Mouse (Mus musculus) embryonic facial prominence, embryonic 11.5 days (tissue): ENCODE results near the gene Dedd2. TPM values are rescaled to one million over a fixed set of nuclear protein-coding genes. Genes with fewer than 3 reads are reported as not detected.
A peak's percentile ranks its signal among the peaks of the same experiment; 100 is the strongest.
"Not testable (repeated sequence)": the region's sequence is repeated elsewhere in the genome, so short reads cannot be mapped to it uniquely, and the experiment has no call there.

Source experiments
- ATAC-seq: fragments of 200-750 bp; cut with Nextera tagmentation; replicated peaks from 2 replicates; pipeline ENCODE4 v1.8.0; 2017; ENCODE audit warnings: low read depth; ENCODE audit not compliant: insufficient number of reproducible peaks, low FRiP score, low TSS enrichment
- DNase-seq: peaks from one replicate; pipeline ENCODE4 v3.0.0-alpha.2; 2015; ENCODE audit warnings: low spot score
- H3K27ac ChIP-seq: fragments of 300-500 bp; sonication (generic); replicated peaks from 2 replicates; pipeline ENCODE4 v1.5.1; 2014; ENCODE audit warnings: mild to moderate bottlenecking, low read depth, low read length, control low read depth
- H3K27me3 ChIP-seq: fragments of 300-500 bp; sonication (generic); 2 replicates; pipeline ENCODE4 v1.6.1; 2014; ENCODE audit warnings: mild to moderate bottlenecking, low read length, moderate library complexity, mixed read lengths; ENCODE audit not compliant: control insufficient read depth, insufficient read depth
- H3K36me3 ChIP-seq: fragments of 300-500 bp; sonication (generic); replicated peaks from 2 replicates; pipeline ENCODE4 v1.6.1; 2014; ENCODE audit warnings: low read depth, mild to moderate bottlenecking, low read length, moderate library complexity, mixed read lengths; ENCODE audit not compliant: control insufficient read depth, insufficient read depth
- H3K4me1 ChIP-seq: fragments of 300-500 bp; sonication (generic); 2 replicates; pipeline ENCODE4 v1.6.1; 2014; ENCODE audit warnings: low read length, mixed read lengths; ENCODE audit not compliant: control insufficient read depth, insufficient read depth
- H3K4me2 ChIP-seq: fragments of 300-500 bp; sonication (generic); 2 replicates; pipeline ENCODE4 v1.6.1; 2014; ENCODE audit warnings: low read depth, mild to moderate bottlenecking, control low read depth, low read length, moderate library complexity
- H3K4me3 ChIP-seq: fragments of 300-500 bp; sonication (generic); 2 replicates; pipeline ENCODE4 v1.5.1; 2014; ENCODE audit warnings: low read depth, low read length, control low read depth
- H3K9ac ChIP-seq: fragments of 300-500 bp; sonication (generic); replicated peaks from 2 replicates; pipeline ENCODE4 v1.6.1; 2014; ENCODE audit warnings: mild to moderate bottlenecking, control low read depth, low read length
- H3K9me3 ChIP-seq: fragments of 300-500 bp; sonication (generic); replicated peaks from 2 replicates; pipeline ENCODE4 v1.6.1; 2016; ENCODE audit warnings: mild to moderate bottlenecking, low read length, inconsistent platforms, mixed read lengths; ENCODE audit not compliant: control insufficient read depth
- WGBS: fragments of 180-500 bp; shearing (Covaris S2); extraction: QIAGEN DNeasy Blood & Tissue Kit; methylation state at CpG from one replicate; pipeline ENCODE4 v1.1.7; 2014; 5-methylcytosine and 5-hydroxymethylcytosine counted together
- polyA plus RNA-seq: library from polyadenylated mRNA; unstranded; fragments of >200 nt; fragmentation: Nextera tagmentation; extraction: Ambion mirVana; gene quantifications from 2 replicates; pipeline ENCODE4 v1.2.1, GENCODE M21; 2014

The Dedd2 gene
- polyA plus RNA-seq, 1 experiment from 2014 or later: 7.7 TPM

DNA sequence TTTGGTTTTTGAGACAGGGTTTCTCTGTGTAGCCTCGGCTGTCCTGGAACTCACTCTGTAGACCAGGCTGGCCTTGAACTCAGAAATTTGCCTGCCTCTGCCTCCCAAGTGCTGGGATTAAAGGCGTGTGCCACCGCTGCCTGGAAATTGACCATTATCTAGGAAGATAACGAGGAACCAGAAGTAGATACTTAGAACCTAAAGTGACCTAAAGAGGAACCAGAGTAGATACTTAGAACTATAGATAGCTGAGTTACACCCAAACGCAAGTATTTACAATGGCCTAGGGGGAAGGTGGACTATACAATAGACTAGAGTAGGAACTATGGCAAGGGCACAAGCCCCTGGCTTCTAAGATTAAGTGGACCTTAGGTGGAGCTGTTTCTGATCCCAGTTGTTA is 45.3 kb upstream of the Dedd2 start:
- ATAC-seq, H3K27me3 ChIP-seq, H3K4me2 ChIP-seq, H3K9ac ChIP-seq, H3K4me3 ChIP-seq, H3K4me1 ChIP-seq, H3K27ac ChIP-seq, DNase-seq, H3K36me3 ChIP-seq, H3K9me3 ChIP-seq: not testable (repeated sequence)
- 91% methylated on average over 5 of the region's 5 CpGs for WGBS

DNA sequence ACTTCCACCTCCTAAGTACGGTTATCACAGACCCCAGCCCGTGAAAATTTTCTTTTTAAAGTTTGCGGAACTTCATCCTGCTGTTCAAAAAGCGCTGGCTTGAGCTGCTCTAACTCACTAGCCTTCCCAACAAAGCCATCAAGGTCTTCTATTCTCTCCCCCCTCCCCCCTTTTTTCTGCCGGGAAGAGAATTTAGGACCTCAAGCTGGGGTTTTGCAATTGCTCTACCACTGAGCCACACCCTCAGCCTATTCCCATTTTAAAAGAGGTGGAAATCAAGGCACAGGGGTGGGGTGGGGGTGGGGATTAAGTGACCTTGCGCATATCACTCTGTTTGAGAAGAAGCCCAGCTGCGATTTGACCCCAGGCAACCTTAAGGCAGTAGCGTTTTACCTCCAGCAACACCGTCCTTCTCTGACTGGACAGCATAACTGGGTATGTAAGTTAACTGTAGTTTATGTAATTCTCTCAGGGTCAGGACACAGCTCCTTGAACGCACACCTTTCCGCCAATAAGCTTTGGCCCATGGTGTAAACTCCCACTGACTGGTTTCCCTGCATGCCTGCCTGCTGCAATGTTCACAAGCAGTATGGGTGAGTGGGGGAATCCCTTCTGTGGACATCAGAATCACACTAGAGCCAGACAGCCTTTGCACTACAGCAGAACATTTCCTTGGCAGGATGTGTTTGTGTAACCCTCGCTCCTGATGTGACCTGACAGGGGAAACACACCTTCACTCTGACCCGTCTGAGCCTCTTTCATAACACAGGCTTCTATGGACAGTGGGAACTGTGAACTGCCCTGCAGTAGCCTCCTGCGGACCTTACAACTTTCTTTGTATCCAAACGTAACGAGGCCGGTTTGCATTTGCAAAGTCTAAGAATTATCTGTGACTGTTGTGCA is 43.8 kb upstream of the Dedd2 start:
- H3K4me1 ChIP-seq: peaks cover 4% of the 10 kb centered on the region; the same call in 1 of the 2 replicates
- ATAC-seq (no peak), DNase-seq (no peak)
- H3K27ac ChIP-seq: no peak overlapping the region
- H3K4me2 ChIP-seq: no peak overlapping the region
- WGBS: 22% methylated on average over 17 of the region's 17 CpGs
- no peak overlapping the region for H3K4me3 ChIP-seq
- H3K27me3 ChIP-seq: no peaks in the 10 kb centered on the region
- H3K36me3 ChIP-seq: no peaks in the 10 kb centered on the region
- no peaks in the 10 kb centered on the region for H3K9me3 ChIP-seq
- H3K9ac ChIP-seq: no peak overlapping the region

DNA sequence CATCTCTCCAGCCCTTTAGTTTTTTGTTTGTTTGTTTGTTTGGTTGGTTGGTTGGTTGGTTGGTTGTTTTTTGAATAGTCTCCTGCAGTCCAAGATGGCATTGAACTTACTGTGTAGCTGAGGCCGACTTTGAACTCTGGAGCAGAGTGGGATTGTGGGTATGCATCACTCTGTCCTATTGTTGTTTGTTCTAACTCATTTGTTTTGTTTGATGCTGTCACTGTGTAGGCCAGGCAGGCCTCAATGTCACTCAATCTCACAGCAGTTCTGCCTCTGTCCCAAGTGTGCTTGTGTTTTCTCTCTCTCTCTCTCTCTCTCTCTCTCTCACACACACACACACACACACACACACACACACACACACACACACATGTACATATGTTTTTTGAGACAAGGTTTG is 41.5 kb upstream of the Dedd2 start:
- Histone ChIP-seq H3K27me3 (no peaks in the 10 kb centered on the region), H3K27ac (no peak overlapping the region), H3K4me3 (no peak overlapping the region), H3K36me3 (no peaks in the 10 kb centered on the region), H3K4me2 (no peak overlapping the region), H3K4me1 (no peaks in the 10 kb centered on the region), H3K9me3 (no peaks in the 10 kb centered on the region), H3K9ac (no peak overlapping the region)
- WGBS: 73% methylated on average over 1 of the region's 1 CpGs
- no peak for DNase-seq
- no peak for ATAC-seq

DNA sequence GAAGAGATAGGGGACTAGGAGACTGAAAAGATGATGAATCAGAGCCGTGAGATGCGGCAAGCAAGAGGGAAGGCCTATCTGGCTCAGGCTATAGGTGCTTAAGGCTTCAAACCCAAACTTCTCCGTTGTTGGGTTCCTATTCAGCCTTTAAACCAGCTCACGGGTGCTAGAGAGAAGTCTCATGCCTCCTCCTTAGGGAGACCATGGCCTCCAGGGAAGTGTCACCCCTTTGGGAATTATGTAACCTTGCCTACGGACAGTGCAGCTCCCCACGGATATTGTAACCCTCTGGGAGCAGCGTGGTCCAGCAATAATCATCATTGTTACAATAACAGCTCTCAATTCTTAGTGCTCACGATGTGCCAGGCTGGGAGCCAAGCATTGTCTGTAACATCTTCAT is 31.4 kb upstream of the Dedd2 start:
- no peaks in the 10 kb centered on the region for H3K9me3 ChIP-seq
- H3K36me3 ChIP-seq: no peaks in the 10 kb centered on the region
- peak overlapping the region; percentile 93; the same call in 1 of the 2 replicates for H3K9ac ChIP-seq
- DNase-seq (no peak), ATAC-seq (no peak)
- no peaks in the 10 kb centered on the region for H3K27me3 ChIP-seq
- 17% methylated on average over 8 of the region's 8 CpGs for WGBS
- no peak overlapping the region for H3K27ac ChIP-seq
- H3K4me3 ChIP-seq: peak overlapping the region; percentile 99
- peaks cover 13% of the 10 kb centered on the region for H3K4me1 ChIP-seq
- H3K4me2 ChIP-seq: peak overlapping the region; percentile 95

DNA sequence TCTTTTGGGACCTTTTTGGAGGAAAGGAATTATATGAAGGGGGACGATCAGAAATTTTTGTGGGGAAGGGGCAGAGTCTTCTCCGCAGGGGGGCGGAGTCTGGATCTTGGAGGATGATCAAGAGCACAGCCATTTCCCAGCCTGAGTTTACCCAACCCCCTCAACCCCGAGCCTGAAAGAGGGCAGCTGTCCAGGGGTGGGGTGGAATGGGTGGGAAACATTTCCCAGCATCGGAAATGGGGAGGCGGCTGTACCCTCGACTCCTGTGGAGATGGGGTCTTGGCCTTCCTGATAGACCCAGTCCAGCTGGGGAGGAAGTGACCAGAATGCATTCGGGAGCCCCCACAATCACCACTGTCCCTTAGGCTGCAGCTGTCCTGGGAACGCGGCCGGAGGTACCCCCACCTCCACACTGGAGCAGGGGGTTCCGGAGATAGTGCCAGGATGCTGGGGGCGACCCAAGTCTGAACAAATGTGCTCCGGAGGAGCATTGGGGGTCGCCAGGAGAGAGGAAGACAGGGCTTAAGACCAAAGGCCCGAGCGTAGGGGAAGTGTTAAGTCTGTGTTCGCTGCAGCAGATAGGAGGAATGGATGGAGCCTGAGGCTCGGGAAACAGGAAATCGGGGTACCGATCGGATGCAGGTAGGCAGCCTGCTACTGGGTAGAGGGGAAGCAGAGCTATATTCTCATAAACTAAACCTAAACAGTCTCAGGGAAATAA is 30.8 kb upstream of the Dedd2 start:
- peak overlapping the region; percentile 93 for H3K9ac ChIP-seq
- peak; percentile 76 for DNase-seq
- ATAC-seq: 0 out of 2 replicates have a peak, but pooled peaks have one; percentile 6
- peak overlapping the region; percentile 98 for H3K27ac ChIP-seq
- peak overlapping the region; percentile 99 for H3K4me3 ChIP-seq
- no peaks in the 10 kb centered on the region for H3K9me3 ChIP-seq
- H3K4me2 ChIP-seq: peak overlapping the region; percentile 95
- 2% methylated on average over 22 of the region's 22 CpGs for WGBS
- no peaks in the 10 kb centered on the region for H3K36me3 ChIP-seq
- H3K27me3 ChIP-seq: no peaks in the 10 kb centered on the region
- H3K4me1 ChIP-seq: peaks cover 14% of the 10 kb centered on the region

DNA sequence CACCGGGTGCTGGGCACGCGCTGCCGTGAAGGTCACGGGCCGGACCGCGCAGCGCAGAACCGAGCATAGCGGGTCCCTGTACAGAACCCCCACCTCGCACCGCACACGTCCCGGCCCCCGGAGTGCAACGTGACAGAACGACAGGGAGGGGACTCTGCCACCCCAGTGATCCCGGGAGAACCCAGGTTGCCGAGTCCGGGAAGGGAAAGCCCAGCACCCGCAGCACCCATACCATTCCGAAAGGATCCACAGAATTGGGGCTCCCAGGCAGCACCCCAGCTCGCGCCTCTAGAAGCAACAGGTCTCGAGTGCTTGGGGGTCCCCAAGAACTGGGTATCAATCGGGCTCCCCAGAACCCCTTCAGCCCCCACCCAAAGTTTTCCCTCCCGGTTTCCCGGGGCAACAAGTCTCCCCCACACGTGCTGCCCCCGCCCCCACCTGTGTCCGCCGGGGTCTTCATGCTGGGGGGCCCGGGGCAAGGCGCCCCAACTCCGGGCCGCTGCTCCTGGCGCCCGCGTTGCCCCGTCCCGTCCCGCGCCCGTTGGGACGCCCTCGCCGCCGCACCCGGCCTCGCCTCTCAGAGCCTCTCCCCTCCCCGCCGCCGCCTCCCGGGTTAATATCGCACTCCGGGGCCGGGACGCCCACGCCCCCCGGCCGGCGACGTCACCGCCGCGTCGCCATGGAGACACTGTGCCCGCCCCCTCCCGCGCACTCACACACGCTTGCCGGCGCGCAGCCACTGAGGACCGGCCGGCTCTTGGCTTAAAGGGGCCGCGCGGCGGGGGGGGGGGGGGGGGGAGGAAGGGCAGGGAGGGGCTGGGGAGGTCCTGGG is 29.9 kb upstream of the Dedd2 start, which contains the start of gene Erf:
Gene Erf (minus strand): TSS at position 621 of the 832 bp plus-strand sequence.
- peak within 1 kb of the TSS; percentile 98 for H3K27ac ChIP-seq
- peaks cover 14% of the 10 kb centered on the region for H3K4me1 ChIP-seq
- H3K27me3 ChIP-seq: no peaks in the 10 kb centered on the region
- H3K4me3 ChIP-seq: peak within 1 kb of the TSS; percentile 99
- under 1% methylated on average over 67 of the region's 81 CpGs for WGBS
- DNase-seq (peak; percentile 93), ATAC-seq (peak; percentile 44)
- no peaks in the 10 kb centered on the region; the same call in 1 of the 2 replicates for H3K36me3 ChIP-seq
- no peaks in the 10 kb centered on the region for H3K9me3 ChIP-seq
- H3K4me2 ChIP-seq: peak within 1 kb of the TSS; percentile 95
- H3K9ac ChIP-seq: peak within 1 kb of the TSS; percentile 93

DNA sequence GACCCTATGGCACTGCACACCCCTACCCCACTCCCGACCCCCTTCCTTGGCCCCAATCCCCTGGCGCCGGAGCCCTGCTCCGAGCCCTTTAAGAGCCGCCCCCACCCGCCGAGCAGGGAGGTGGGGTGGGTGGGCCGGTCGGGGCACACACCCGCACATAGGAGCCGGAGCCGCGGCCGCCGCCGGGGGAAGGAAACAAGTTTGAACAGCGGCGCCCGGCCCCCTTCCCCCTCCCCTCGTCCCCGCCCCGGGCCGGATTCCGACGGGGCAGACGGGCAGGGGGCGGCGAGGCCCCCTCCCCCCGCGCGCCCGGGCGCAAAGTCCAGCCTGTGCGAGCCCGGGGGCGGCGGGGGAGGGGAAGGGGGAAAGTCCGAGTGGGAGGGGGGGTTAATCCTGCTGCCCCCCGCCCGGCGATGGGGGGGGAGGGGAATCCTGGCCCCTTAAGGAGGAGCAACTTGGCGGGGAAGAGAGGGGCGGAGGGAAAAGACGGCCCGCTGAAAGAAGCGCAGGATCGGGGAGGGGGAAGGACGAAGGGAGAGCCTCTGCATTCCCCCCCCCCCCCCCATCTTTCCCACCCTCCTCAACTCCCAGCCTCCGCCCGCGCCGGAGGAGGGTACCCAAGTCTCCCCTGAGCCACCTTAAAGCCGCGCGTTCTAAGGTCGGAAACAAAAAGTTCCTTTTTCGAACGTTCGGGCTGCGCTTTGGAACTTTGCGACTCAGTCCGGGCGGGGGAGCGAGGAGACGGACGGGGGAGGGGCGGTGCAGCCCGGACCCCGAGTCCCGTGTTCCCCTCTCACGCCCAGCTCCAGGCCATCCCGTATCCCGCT is 29.1 kb upstream of the Dedd2 start:
- Histone ChIP-seq H3K4me3 (peak overlapping the region; percentile 99), H3K27ac (peak overlapping the region; percentile 98), H3K27me3 (no peaks in the 10 kb centered on the region), H3K4me2 (peak overlapping the region; percentile 95), H3K4me1 (peaks cover 14% of the 10 kb centered on the region), H3K9me3 (no peaks in the 10 kb centered on the region), H3K36me3 (peaks cover 6% of the 10 kb centered on the region), H3K9ac (peak overlapping the region; percentile 93)
- DNase-seq (peak; percentile 89), ATAC-seq (peak; percentile 60)
- WGBS: 2% methylated on average over 34 of the region's 73 CpGs
